Mouse (Mus musculus): ENCODE results near the gene Inf2.

GRCm38 (mm10) chr12:112628197-112628596, 39.6 kb downstream of the Inf2 start:
- TF ChIP-seq CTCF (IDR thresholded peaks at IDR 0.05; ENCODE audit: control insufficient read depth, insufficient read depth, insufficient read length) (no peak), CEBPB (IDR thresholded peaks at IDR 0.05; ENCODE audit: low read depth) (no peak), FOSL1 (IDR thresholded peaks at IDR 0.05; ENCODE audit: insufficient read depth, low read length, poor library complexity, severe bottlenecking) (no peak)
